In the genomic region with DNA sequence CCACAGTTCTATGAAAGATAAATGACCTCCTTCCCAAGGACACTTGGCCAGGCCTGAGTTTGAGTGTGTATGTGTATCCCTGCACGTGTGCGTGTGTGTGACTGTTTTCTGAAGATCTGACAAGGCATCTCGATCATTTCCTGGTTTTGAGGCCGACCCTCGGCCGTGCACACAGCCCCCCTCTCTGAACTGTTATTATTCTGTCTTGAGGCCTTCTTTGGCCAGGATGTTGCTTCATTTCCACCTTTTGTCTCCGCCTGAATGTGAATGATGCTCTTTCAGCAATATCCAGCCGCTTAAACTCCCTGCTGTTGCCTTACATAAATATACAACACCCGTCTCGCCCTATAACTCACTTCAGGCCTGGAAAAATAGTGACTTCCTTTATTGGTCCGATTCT, we compare ENCODE assay signal across 10 mouse cellular contexts. TPM values are rescaled to one million over a fixed set of nuclear protein-coding genes. Genes with fewer than 3 reads are reported as not detected.
DNase-seq lines count a peak whose midpoint lies in the region; ATAC-seq lines count a peak whose summit lies in the region.
"Had no signal": no experiment of that assay in that cellular context is flagged by ENCODE, and none has a peak within 500 bp of the region (broad histone marks: within the 10 kb centered on the region; RNA-seq: fewer than 3 reads in every experiment).

No protein-coding gene starts in this region.

- H3K9ac ChIP-seq in hindbrain, embryonic 16.5 days (ENCODE audit: low read depth, low read length): no peak overlapping the region
- H3K9ac ChIP-seq in heart, embryonic 13.5 days: no peak overlapping the region
- no peak overlapping the region for H3K9ac ChIP-seq in neural tube, embryonic 11.5 days (ENCODE audit: low read length)
- H3K9ac ChIP-seq: limb, embryonic 15.5 days had no signal

- DNase-seq in hindbrain, embryonic 10.5 days (ENCODE audit: low spot score): peak; percentile 6
- peak; percentile 81 for DNase-seq in kidney, postnatal 14 days
- DNase-seq in neural tube, embryonic 11.5 days (ENCODE audit: low spot score): no peak
- DNase-seq in left cerebral cortex, adult 11 months (ENCODE audit: low spot score): no peak
- no peak for DNase-seq in thymus, postnatal 36 days
- DNase-seq in cerebellum, adult 11-12 months: no peak

- no peak for ATAC-seq in hindbrain, embryonic 16.5 days
- no peak; the same call in 1 of the 2 replicates for ATAC-seq in heart, embryonic 13.5 days (ENCODE audit: extremely low read depth, insufficient number of reproducible peaks, low FRiP score, low TSS enrichment)
- no peak for ATAC-seq in neural tube, embryonic 11.5 days (ENCODE audit: insufficient read depth, low FRiP score, low TSS enrichment)

- 64% methylated on average over 11 of the region's 11 CpGs for WGBS in hindbrain, embryonic 10.5 days
- WGBS in hindbrain, embryonic 16.5 days: 55% methylated on average over 11 of the region's 11 CpGs
- 45% methylated on average over 11 of the region's 11 CpGs for WGBS in heart, embryonic 13.5 days
- WGBS in neural tube, embryonic 11.5 days: 42% methylated on average over 11 of the region's 11 CpGs

- no peaks in the 10 kb centered on the region for H3K36me3 ChIP-seq in hindbrain, embryonic 10.5 days
- H3K36me3 ChIP-seq in hindbrain, embryonic 16.5 days (ENCODE audit: control insufficient read depth, insufficient read depth, low read length): no peaks in the 10 kb centered on the region
- H3K36me3 ChIP-seq in heart, embryonic 13.5 days: no peaks in the 10 kb centered on the region
- no peaks in the 10 kb centered on the region for H3K36me3 ChIP-seq in neural tube, embryonic 11.5 days (ENCODE audit: control insufficient read depth, insufficient read depth, low read length)
- H3K36me3 ChIP-seq: limb, embryonic 15.5 days had no signal

- no peaks in the 10 kb centered on the region for H3K27me3 ChIP-seq in hindbrain, embryonic 10.5 days (ENCODE audit: insufficient read depth, poor library complexity, severe bottlenecking)
- no peaks in the 10 kb centered on the region for H3K27me3 ChIP-seq in hindbrain, embryonic 16.5 days (replicated peaks; ENCODE audit: control insufficient read depth, insufficient read depth, low read length)
- no peaks in the 10 kb centered on the region for H3K27me3 ChIP-seq in heart, embryonic 13.5 days (replicated peaks)
- no peaks in the 10 kb centered on the region for H3K27me3 ChIP-seq in neural tube, embryonic 11.5 days (ENCODE audit: control insufficient read depth, insufficient read depth, low read length)
- H3K27me3 ChIP-seq: limb, embryonic 15.5 days had no signal

- H3K4me2 ChIP-seq in hindbrain, embryonic 16.5 days (ENCODE audit: low read length): no peak overlapping the region
- no peak overlapping the region for H3K4me2 ChIP-seq in heart, embryonic 13.5 days
- H3K4me2 ChIP-seq in neural tube, embryonic 11.5 days (ENCODE audit: low read depth): no peak overlapping the region
- H3K4me2 ChIP-seq: limb, embryonic 15.5 days had no signal

- peaks cover 15% of the 10 kb centered on the region; the same call in 1 of the 2 replicates for H3K4me1 ChIP-seq in hindbrain, embryonic 10.5 days (replicated peaks)
- H3K4me1 ChIP-seq in hindbrain, embryonic 16.5 days (ENCODE audit: control insufficient read depth, insufficient read depth, low read depth, low read length): no peaks in the 10 kb centered on the region
- peaks cover 10% of the 10 kb centered on the region for H3K4me1 ChIP-seq in heart, embryonic 13.5 days
- H3K4me1 ChIP-seq in neural tube, embryonic 11.5 days (ENCODE audit: control insufficient read depth, insufficient read depth, low read length): no peaks in the 10 kb centered on the region

- no peak overlapping the region for H3K27ac ChIP-seq in hindbrain, embryonic 10.5 days
- no peak overlapping the region for H3K27ac ChIP-seq in hindbrain, embryonic 16.5 days (ENCODE audit: low read depth, low read length)
- H3K27ac ChIP-seq in heart, embryonic 13.5 days (replicated peaks): peak overlapping the region; percentile 58
- H3K27ac ChIP-seq in neural tube, embryonic 11.5 days (ENCODE audit: low read depth, low read length): 0 out of 2 replicates have a peak overlapping the region, but pooled peaks have one; percentile 30
- H3K27ac ChIP-seq: limb, embryonic 15.5 days had no signal

- H3K4me3 ChIP-seq in hindbrain, embryonic 10.5 days: no peak overlapping the region
- H3K4me3 ChIP-seq in hindbrain, embryonic 16.5 days (ENCODE audit: low read length): no peak overlapping the region
- H3K4me3 ChIP-seq in heart, embryonic 13.5 days: no peak overlapping the region
- H3K4me3 ChIP-seq in neural tube, embryonic 11.5 days (ENCODE audit: low read depth, low read length): no peak overlapping the region
- H3K4me3 ChIP-seq: limb, embryonic 15.5 days had no signal

- H3K9me3 ChIP-seq in hindbrain, embryonic 10.5 days: no peaks in the 10 kb centered on the region
- H3K9me3 ChIP-seq in hindbrain, embryonic 16.5 days (ENCODE audit: control insufficient read depth, low read length): no peaks in the 10 kb centered on the region
- no peaks in the 10 kb centered on the region for H3K9me3 ChIP-seq in heart, embryonic 13.5 days
- no peaks in the 10 kb centered on the region for H3K9me3 ChIP-seq in neural tube, embryonic 11.5 days (ENCODE audit: control insufficient read depth, low read length)
- H3K9me3 ChIP-seq: limb, embryonic 15.5 days had no signal

RNA-seq across cellular contexts. Expression of a gene that starts 39.9 kb away (rescaled TPM):
- 0.05 TPM in 1 of 2 replicates, not detected in the other for polyA plus RNA-seq in hindbrain, embryonic 10.5 days (2016; fragmentation: Nextera tagmentation; extraction: Ambion mirVana)
- polyA plus RNA-seq in hindbrain, embryonic 16.5 days (2015; fragmentation: Nextera tagmentation; extraction: Ambion mirVana): not detected in 2 replicates
- not detected in 2 replicates for polyA plus RNA-seq in heart, embryonic 13.5 days (2015; fragmentation: Nextera tagmentation; extraction: Ambion mirVana)
- polyA plus RNA-seq in neural tube, embryonic 11.5 days (2014; fragmentation: Nextera tagmentation; extraction: Ambion mirVana): not detected in 2 replicates
- polyA plus RNA-seq: forebrain, embryonic 11.5 days; limb, embryonic 15.5 days had no signal

Comparison
In these comparisons a context has a peak if more than half of its experiments do, and no peak if none do; other contexts are left out.
1. DNase-seq: peak in hindbrain, embryonic 10.5 days (single experiment) and kidney, postnatal 14 days (single experiment); none in neural tube, embryonic 11.5 days (single experiment), left cerebral cortex, adult 11 months (single experiment), thymus, postnatal 36 days (0 of 2) and cerebellum, adult 11-12 months (single experiment).
2. H3K27ac ChIP-seq: peak in heart, embryonic 13.5 days (single experiment) and neural tube, embryonic 11.5 days (single experiment); none in hindbrain, embryonic 10.5 days (single experiment) and hindbrain, embryonic 16.5 days (single experiment).